Mouse (Mus musculus) embryonic facial prominence, embryonic 13.5 days (tissue): ENCODE measurements around the gene Fam117b. TPM values are rescaled to one million over a fixed set of nuclear protein-coding genes. Genes with fewer than 3 reads are reported as not detected.

ENCODE experiments used
- ATAC-seq: fragments of 200-750 bp; cut with Nextera tagmentation; 2 replicates; pipeline ENCODE4 v1.8.0; 2017; ENCODE audit warnings: low read depth; ENCODE audit not compliant: insufficient number of reproducible peaks, insufficient read depth, low FRiP score, low TSS enrichment
- H3K27ac ChIP-seq: fragments of 300-500 bp; sonication (generic); 2 replicates; pipeline ENCODE4 v1.5.1; 2015; ENCODE audit warnings: moderate library complexity, mild to moderate bottlenecking, inconsistent platforms
- H3K27me3 ChIP-seq: fragments of 300-500 bp; sonication (generic); 2 replicates; pipeline ENCODE4 v1.6.1; 2015; ENCODE audit warnings: mild to moderate bottlenecking, inconsistent platforms
- H3K36me3 ChIP-seq: fragments of 300-500 bp; sonication (generic); 2 replicates; pipeline ENCODE4 v1.6.1; 2015; ENCODE audit warnings: mild to moderate bottlenecking, inconsistent platforms
- H3K4me1 ChIP-seq: fragments of 300-500 bp; sonication (generic); 2 replicates; pipeline ENCODE4 v1.6.1; 2015; ENCODE audit warnings: inconsistent platforms
- H3K4me2 ChIP-seq: fragments of 300-500 bp; sonication (generic); 2 replicates; pipeline ENCODE4 v1.6.1; 2015; ENCODE audit warnings: moderate library complexity, mild to moderate bottlenecking, inconsistent platforms
- H3K4me3 ChIP-seq: fragments of 300-500 bp; sonication (generic); 2 replicates; pipeline ENCODE4 v1.5.1; 2015; ENCODE audit warnings: mild to moderate bottlenecking, inconsistent platforms
- H3K9ac ChIP-seq: fragments of 300-500 bp; sonication (generic); 2 replicates; pipeline ENCODE4 v1.6.1; 2015; ENCODE audit warnings: mild to moderate bottlenecking, inconsistent platforms
- H3K9me3 ChIP-seq: fragments of 300-500 bp; sonication (generic); 2 replicates; pipeline ENCODE4 v1.6.1; 2016; ENCODE audit warnings: inconsistent platforms
- WGBS: fragments of 180-500 bp; shearing (Covaris S2); methylation state at CpG from one replicate; pipeline ENCODE4 v1.1.7; 2015; ENCODE audit warnings: mixed read lengths; 5-methylcytosine and 5-hydroxymethylcytosine counted together
- polyA plus RNA-seq: library from polyadenylated mRNA; unstranded; fragments of >200 nt; fragmentation: Nextera tagmentation; extraction: Ambion mirVana; gene quantifications from 2 replicates; pipeline ENCODE4 v1.2.1, GENCODE M21; 2015

Fam117b gene
- polyA plus RNA-seq, 1 experiment from 2014 or later, result 11.0 TPM

DNA sequence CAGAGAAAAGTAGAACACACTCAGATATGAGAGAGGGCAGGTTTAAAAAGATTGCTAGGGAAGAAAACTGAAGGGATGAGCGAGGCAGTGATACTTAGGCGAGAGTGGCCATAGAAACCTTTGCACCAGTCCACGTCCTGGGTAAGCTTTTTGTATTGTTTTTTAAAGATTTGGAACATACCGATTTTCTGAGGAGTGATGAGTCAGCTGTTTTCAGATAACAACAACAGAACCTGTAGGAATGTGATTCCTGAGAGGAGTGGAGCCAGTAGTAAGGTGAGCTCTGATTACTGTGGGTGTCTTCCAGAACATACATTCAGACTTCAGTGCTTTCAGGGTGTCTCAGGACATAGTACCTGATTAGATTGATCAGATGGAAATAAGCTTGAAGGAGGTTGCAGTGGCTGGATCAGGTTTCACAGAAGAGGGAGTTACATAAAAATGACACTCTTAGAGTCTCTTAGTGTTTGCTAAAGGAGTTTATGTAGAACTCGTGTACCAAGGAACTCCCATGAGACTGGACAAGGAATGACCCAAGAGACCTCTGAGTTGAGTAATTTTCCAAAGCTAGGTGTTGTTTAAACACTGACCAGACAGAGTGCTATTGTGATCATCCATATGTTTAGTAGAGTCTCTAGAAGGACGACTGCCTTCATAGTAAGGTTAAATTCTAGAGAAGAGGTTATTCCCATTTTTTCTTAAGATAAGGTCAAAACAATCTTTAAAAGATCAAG, 29.4 kb downstream of the Fam117b start:
- Histone ChIP-seq H3K27me3 (no peaks in the 10 kb centered on the region), H3K9ac (no peak overlapping the region), H3K36me3 (peaks cover 2% of the 10 kb centered on the region; the same call in 1 of the 2 replicates), H3K4me2 (no peak overlapping the region), H3K4me3 (no peak overlapping the region), H3K27ac (no peak overlapping the region), H3K9me3 (no peaks in the 10 kb centered on the region), H3K4me1 (peaks cover 11% of the 10 kb centered on the region)
- WGBS, result 70% methylated on average over 6 of the region's 6 CpGs
- ATAC-seq, result no peak

DNA sequence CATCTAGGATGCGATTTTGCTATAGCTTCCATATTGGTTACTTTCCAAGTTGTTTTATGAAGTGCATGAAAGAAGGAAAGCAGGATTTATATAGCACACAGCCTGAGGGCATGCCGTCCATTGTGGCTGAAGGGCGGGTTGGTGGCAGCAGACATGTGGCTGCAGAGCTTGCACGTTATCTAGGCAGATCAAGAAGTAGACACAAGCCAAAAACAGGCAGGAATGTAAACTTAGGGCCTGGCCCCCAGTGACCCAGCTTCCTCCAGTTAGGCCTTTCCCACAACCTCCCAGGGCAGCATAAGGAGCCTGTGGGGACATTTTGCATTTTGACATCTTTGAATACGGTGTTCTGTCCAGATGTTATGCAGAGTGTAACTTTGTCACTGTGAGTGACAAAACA, 31.0 kb downstream of the Fam117b start:
- Histone ChIP-seq H3K9me3 (no peaks in the 10 kb centered on the region), H3K4me1 (peaks cover 11% of the 10 kb centered on the region), H3K27me3 (no peaks in the 10 kb centered on the region), H3K4me3 (no peak overlapping the region), H3K27ac (0 out of 2 replicates have a peak overlapping the region, but pooled peaks have one; percentile 3), H3K9ac (no peak overlapping the region), H3K4me2 (no peak overlapping the region), H3K36me3 (peaks cover 4% of the 10 kb centered on the region; the same call in 1 of the 2 replicates)
- ATAC-seq, result no peak
- WGBS, result 43% methylated on average over 5 of the region's 5 CpGs

DNA sequence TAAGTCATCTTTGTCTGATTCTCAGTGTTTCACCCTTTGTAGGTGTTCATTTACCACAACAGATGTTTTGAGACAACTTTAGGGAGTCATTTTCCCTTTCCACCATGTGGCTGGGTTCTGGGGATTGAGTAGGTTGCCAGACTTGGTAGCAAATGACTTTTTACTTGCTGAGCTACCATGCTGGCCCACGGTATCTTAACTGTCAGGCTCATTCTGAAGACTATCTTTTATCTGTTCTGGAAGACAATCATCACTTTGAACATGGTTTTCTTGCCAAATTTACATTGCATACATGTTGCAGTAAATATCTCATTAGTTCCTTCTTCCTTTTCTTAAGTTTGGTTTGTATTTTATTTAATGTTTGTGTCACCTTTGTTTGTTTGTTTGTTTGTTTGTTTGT, 33.2 kb downstream of the Fam117b start:
- Histone ChIP-seq H3K27me3 (no peaks in the 10 kb centered on the region), H3K9me3 (no peaks in the 10 kb centered on the region), H3K36me3 (peaks cover 21% of the 10 kb centered on the region), H3K4me3 (no peak overlapping the region), H3K4me2 (no peak overlapping the region), H3K27ac (no peak overlapping the region), H3K4me1 (peaks cover 11% of the 10 kb centered on the region), H3K9ac (no peak overlapping the region)
- ATAC-seq, result no peak
- whole genome bisulfite sequencing, result 89% methylated on average over 1 of the region's 1 CpGs

DNA sequence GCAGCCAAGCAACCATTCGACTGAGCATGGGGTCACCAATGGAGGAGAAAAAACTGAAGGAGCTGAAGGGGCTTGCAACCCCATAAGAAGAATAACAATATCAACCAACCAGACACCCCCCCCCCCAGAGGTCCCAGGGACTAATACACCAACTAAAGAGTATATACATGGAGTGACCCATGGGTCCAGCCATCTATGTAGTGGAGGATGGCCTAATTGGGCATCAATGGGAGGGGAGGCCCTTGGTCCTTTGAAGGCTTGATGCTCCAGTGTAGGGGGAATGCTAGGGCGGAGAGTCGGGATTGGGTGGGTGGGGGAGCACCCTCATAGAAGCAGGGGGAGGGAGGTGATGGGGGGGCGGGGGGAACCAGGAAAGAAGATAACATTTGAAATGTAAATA, 34.7 kb downstream of the Fam117b start:
- Histone ChIP-seq H3K27ac (no peak overlapping the region), H3K27me3 (no peaks in the 10 kb centered on the region), H3K9ac (no peak overlapping the region), H3K4me3 (no peak overlapping the region), H3K36me3 (peaks cover 22% of the 10 kb centered on the region), H3K4me1 (peaks cover 11% of the 10 kb centered on the region), H3K4me2 (no peak overlapping the region), H3K9me3 (no peaks in the 10 kb centered on the region)
- ATAC-seq, result no peak
- 95% methylated on average over 4 of the region's 4 CpGs for WGBS

DNA sequence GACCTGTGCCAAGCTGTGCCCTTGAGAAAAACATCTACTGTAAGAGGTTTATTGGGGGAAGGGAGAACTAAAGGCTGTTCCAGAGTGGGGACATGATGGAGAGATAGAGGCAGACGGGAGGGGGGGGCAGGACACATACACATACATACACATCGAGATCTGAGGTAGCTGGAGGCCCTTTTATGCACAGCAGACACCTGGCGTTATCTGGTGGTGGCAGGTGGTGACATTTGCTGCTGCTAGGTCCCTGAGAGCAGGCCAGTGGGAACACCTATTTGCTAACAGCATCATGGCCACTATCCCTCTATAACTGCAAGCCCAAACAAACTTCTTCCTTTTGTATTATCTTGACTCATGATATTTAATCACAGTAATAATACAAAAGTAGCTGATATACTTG, 44.4 kb downstream of the Fam117b start:
- no peak overlapping the region for H3K4me2 ChIP-seq
- no peak overlapping the region for H3K4me3 ChIP-seq
- ATAC-seq, result no peak
- H3K9me3 ChIP-seq, result no peaks in the 10 kb centered on the region
- peaks cover 21% of the 10 kb centered on the region for H3K36me3 ChIP-seq
- no peaks in the 10 kb centered on the region for H3K27me3 ChIP-seq
- no peak overlapping the region for H3K27ac ChIP-seq
- no peak overlapping the region for H3K9ac ChIP-seq
- 83% methylated on average over 3 of the region's 3 CpGs for WGBS
- H3K4me1 ChIP-seq, result no peaks in the 10 kb centered on the region

DNA sequence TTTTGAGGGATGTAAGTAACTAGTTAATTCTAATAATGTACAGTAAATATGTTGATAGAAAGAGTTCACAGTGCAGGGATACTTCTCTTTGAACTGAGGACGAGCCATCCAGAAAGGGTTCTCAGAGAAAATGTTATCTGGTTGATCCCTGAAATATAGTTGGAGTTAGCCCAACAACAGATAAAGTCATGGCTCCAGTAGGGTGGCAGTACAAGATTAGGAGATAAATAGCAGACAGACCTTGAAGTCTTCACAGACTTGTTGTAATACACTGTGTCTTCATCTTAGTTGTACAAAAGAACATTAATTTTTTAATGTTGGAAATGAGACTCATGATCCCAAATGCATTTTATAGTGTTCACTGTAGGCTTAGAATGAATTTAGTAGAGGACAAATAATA, 47.1 kb downstream of the Fam117b start:
- Histone ChIP-seq H3K4me2 (no peak overlapping the region), H3K4me1 (no peaks in the 10 kb centered on the region), H3K27me3 (no peaks in the 10 kb centered on the region), H3K27ac (no peak overlapping the region), H3K36me3 (peaks cover 29% of the 10 kb centered on the region), H3K9ac (no peak overlapping the region), H3K9me3 (no peaks in the 10 kb centered on the region), H3K4me3 (no peak overlapping the region)
- WGBS, result 83% methylated on average over 1 of the region's 1 CpGs
- no peak for ATAC-seq

DNA sequence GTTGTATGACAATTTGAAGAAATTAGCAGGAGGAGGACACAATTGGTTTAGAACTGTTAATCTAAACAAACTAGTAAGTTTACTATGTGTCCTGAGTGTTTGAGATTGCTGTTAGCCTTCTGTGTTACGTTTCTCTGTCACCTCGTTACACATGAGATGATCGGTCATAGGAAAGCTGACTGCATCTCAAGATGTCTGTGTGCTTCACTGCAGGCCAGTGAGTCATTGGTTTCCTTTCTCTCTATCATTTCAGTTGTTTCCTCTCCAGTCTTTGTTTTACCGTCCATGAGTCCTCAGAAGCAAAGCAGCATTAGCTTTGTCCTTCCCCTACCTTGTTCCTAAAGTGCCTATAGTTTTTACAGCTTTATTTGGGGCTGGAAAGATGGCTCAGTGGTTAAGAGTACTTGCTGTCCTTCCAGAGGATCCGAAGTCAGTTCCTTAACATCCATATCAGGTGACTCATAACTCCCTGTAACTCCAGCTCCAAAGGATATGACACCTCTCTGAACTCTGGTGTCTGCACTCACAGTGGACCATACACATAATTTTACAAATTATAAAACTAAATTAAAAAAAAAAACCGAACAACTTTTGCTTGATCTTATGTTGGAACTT, 53.5 kb downstream of the Fam117b start:
- Histone ChIP-seq H3K4me2 (no peak overlapping the region), H3K4me3 (no peak overlapping the region), H3K36me3 (peaks cover 40% of the 10 kb centered on the region), H3K27ac (no peak overlapping the region), H3K4me1 (no peaks in the 10 kb centered on the region), H3K27me3 (no peaks in the 10 kb centered on the region), H3K9ac (no peak overlapping the region), H3K9me3 (no peaks in the 10 kb centered on the region)
- WGBS, result 90% methylated on average over 6 of the region's 6 CpGs
- no peak for ATAC-seq

DNA sequence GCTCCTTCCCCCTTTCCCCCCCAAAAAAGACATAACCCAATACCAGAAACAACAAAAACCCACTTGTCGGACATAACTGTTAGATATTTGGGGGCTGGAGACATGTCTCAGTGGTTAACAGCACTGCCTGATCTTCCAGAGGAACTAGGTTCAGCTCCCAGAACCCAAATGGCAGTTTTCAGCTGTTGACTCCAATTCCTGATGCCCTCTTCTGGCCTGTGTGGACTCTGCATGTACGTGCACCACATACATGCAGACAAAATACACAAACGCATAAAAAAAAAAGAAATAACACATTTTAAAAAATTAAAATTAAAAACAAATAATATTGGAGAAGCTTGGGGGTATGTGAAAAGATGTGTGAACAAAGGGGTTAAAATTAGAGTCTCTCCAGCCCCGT, 54.5 kb downstream of the Fam117b start:
- Histone ChIP-seq H3K4me3 (no peak overlapping the region), H3K9me3 (no peaks in the 10 kb centered on the region), H3K9ac (no peak overlapping the region), H3K27ac (no peak overlapping the region), H3K4me2 (no peak overlapping the region), H3K36me3 (peaks cover 39% of the 10 kb centered on the region), H3K4me1 (no peaks in the 10 kb centered on the region), H3K27me3 (no peaks in the 10 kb centered on the region)
- 88% methylated on average over 4 of the region's 4 CpGs for WGBS
- ATAC-seq, result no peak

DNA sequence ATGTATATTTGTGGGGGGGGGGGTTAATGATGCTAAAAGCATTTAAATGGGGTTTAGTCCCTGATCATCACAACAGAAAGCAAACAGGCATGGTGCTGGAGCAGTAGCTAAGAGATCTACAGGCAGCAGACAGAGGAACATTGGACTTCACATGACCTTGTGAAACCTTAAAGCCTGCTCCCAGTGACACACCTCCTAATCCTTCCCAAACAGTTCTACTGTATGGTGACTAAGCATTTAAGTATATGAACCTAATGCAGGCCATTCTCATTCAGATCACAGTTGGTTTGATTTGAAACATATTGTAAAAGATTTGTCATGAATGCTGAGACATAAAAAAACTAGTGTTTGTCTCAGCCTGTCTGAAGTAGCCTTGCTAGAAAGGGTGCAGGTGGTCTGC, 73.8 kb downstream of the Fam117b start:
- no peak overlapping the region for H3K27ac ChIP-seq
- peaks cover 44% of the 10 kb centered on the region for H3K36me3 ChIP-seq
- no peak overlapping the region for H3K4me2 ChIP-seq
- H3K9ac ChIP-seq, result no peak overlapping the region
- no peak for ATAC-seq
- no peak overlapping the region for H3K4me3 ChIP-seq
- H3K27me3 ChIP-seq, result no peaks in the 10 kb centered on the region
- 0 out of 2 replicates have a peak, but pooled peaks cover 3% of the 10 kb centered on the region for H3K9me3 ChIP-seq
- no peaks in the 10 kb centered on the region for H3K4me1 ChIP-seq

DNA sequence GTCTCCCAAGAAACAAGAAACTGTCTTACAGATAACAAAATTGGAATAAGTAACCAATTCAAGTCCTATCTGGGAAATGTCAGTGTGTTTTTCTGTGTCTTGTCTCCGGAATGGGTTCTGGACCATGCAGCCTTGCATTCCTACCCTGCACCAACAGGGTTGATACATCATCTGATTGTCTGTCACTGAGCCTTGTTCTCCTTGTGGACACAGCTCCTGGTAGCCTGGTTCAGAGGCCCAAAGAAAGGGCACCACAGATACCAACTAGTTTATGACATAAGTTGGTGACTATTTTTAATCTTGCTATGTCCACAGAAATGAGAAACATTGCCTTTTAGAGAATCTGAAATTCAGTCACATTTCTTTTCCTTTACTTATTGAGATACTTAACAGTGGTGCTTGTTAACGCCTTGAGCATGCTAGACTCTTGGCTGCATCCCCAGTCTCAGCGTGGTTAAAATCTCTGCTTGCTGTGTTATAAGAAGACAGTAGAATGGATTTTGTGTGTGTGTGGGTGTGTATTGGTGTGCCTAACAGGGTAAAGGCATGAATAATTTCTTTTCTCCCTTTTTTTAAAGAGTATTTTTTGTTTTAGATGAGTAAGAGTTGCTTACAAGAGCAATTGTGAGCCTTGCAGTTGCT, 74.7 kb downstream of the Fam117b start:
- Histone ChIP-seq H3K4me2 (no peak overlapping the region), H3K36me3 (peaks cover 43% of the 10 kb centered on the region), H3K4me3 (no peak overlapping the region), H3K9me3 (0 out of 2 replicates have a peak, but pooled peaks cover 3% of the 10 kb centered on the region), H3K27ac (no peak overlapping the region), H3K9ac (no peak overlapping the region), H3K27me3 (no peaks in the 10 kb centered on the region), H3K4me1 (no peaks in the 10 kb centered on the region)
- whole genome bisulfite sequencing, result 96% methylated on average over 3 of the region's 3 CpGs
- ATAC-seq, result no peak

DNA sequence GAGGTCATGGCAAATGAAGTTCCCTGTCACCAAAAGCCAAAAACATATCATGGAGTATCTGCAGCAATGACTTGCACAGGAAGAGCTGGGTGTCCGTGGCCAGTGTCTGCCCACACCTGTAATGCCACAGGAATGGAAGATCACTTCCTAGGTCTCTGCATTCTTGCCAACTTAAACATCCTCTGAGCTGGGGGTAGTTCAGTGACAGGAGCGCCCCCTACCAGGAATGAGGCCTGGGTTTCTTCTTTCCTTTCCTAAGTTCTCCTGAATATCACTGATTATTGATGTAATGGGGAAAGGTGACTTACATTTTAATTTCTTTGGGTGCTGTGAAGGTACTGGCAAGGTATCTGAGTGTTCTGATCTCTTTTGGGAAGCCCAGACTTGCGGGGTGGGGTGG, 82.8 kb downstream of the Fam117b start:
- Histone ChIP-seq H3K4me3 (no peak overlapping the region), H3K36me3 (peaks cover 14% of the 10 kb centered on the region; the same call in 1 of the 2 replicates), H3K27me3 (no peaks in the 10 kb centered on the region), H3K9ac (no peak overlapping the region), H3K27ac (no peak overlapping the region), H3K9me3 (no peaks in the 10 kb centered on the region), H3K4me2 (no peak overlapping the region), H3K4me1 (no peaks in the 10 kb centered on the region)
- WGBS, result 55% methylated on average over 3 of the region's 3 CpGs
- no peak for ATAC-seq

DNA sequence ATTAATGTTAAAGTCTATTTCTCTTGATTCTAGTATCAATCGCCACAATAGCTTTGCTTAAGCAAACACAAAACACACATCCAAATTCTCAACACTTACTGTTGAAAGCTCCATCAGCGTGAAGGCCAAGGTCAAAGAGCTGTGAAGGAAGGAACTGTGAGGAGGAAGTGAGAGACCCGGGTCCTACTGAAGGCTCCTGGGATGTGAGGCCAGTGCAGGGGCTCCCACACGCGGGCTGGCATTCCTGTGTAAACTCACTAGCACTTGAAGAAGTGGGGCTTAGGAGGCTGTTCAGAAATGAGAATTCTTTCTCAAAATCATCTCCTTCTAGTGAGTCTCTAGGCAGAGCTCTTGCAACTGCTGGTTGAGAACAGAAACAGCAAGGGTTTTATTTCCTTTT, 84.5 kb downstream of the Fam117b start:
- Histone ChIP-seq H3K27ac (no peak overlapping the region), H3K4me1 (no peaks in the 10 kb centered on the region), H3K9me3 (no peaks in the 10 kb centered on the region), H3K4me2 (no peak overlapping the region), H3K27me3 (no peaks in the 10 kb centered on the region), H3K36me3 (0 out of 2 replicates have a peak, but pooled peaks cover 2% of the 10 kb centered on the region), H3K4me3 (no peak overlapping the region), H3K9ac (no peak overlapping the region)
- 66% methylated on average over 5 of the region's 5 CpGs for WGBS
- ATAC-seq, result no peak
